Mouse (Mus musculus): ENCODE data around the gene Bach1.

The Bach1 gene

GRCm38 (mm10) chr16:87698692-87699305, at the start of gene Bach1:
Bach1 (plus strand) TSS chr16:87698945.
- TF ChIP-seq POU5F1 (IDR thresholded peaks at IDR 0.05; ENCODE audit: borderline replicate concordance, low read length) (no peak), CTCF (conservative IDR thresholded peaks at IDR 0.05; ENCODE audit: low read length) (no peak), NANOG (IDR thresholded peaks at IDR 0.05; ENCODE audit: borderline replicate concordance, low read length) (no peak)
- Histone ChIP-seq H3K4me1 (replicated peaks; ENCODE audit: low read depth, low read length) (peaks cover 42% of the 10 kb centered on the region), H3K4me3 (replicated peaks; ENCODE audit: low read length) (peak within 1 kb of the TSS; percentile 88), H3K9me3 (ENCODE audit: low read length) (no peaks in the 10 kb centered on the region), H3K36me3 (ENCODE audit: insufficient read depth, low read length) (no peaks in the 10 kb centered on the region), H3K27me3 (ENCODE audit: insufficient read depth, low read length) (peaks cover 16% of the 10 kb centered on the region)

- TF ChIP-seq CTCF (conservative IDR thresholded peaks at IDR 0.05; ENCODE audit: low read length) = no peak
- TF ChIP-seq POU5F1 (IDR thresholded peaks at IDR 0.05; ENCODE audit: borderline replicate concordance, low read length) = no peak
- TF ChIP-seq NANOG (IDR thresholded peaks at IDR 0.05; ENCODE audit: borderline replicate concordance, low read length) = no peak
- H3K27me3 ChIP-seq (ENCODE audit: insufficient read depth, low read length) = peaks cover under 1% of the 10 kb centered on the region
- H3K4me3 ChIP-seq (replicated peaks; ENCODE audit: low read length) = no peak overlapping the region
- H3K9me3 ChIP-seq (ENCODE audit: low read length) = no peaks in the 10 kb centered on the region
- no peaks in the 10 kb centered on the region for H3K36me3 ChIP-seq (ENCODE audit: insufficient read depth, low read length)
- no peaks in the 10 kb centered on the region for H3K4me1 ChIP-seq (replicated peaks; ENCODE audit: low read depth, low read length)
Observed at GRCm38 (mm10) chr16:87652344-87652743, 46.4 kb upstream of the Bach1 start.

- no peak overlapping the region for H3K4me3 ChIP-seq (replicated peaks; ENCODE audit: low read length)
- H3K4me1 ChIP-seq (replicated peaks; ENCODE audit: low read depth, low read length) = no peaks in the 10 kb centered on the region
- no peaks in the 10 kb centered on the region for H3K36me3 ChIP-seq (ENCODE audit: insufficient read depth, low read length)
- H3K27me3 ChIP-seq (ENCODE audit: insufficient read depth, low read length) = peaks cover 6% of the 10 kb centered on the region
- no peaks in the 10 kb centered on the region for H3K9me3 ChIP-seq (ENCODE audit: low read length)
- no peak for TF ChIP-seq POU5F1 (IDR thresholded peaks at IDR 0.05; ENCODE audit: borderline replicate concordance, low read length)
- TF ChIP-seq CTCF (conservative IDR thresholded peaks at IDR 0.05; ENCODE audit: low read length) = no peak
- TF ChIP-seq NANOG (IDR thresholded peaks at IDR 0.05; ENCODE audit: borderline replicate concordance, low read length) = no peak
Observed at GRCm38 (mm10) chr16:87652924-87653323, 45.8 kb upstream of the Bach1 start.

GRCm38 (mm10) chr16:87654016-87654575, 44.6 kb upstream of the Bach1 start:
- no peaks in the 10 kb centered on the region for H3K4me1 ChIP-seq (replicated peaks; ENCODE audit: low read depth, low read length)
- no peak overlapping the region for H3K4me3 ChIP-seq (replicated peaks; ENCODE audit: low read length)
- TF ChIP-seq POU5F1 (IDR thresholded peaks at IDR 0.05; ENCODE audit: borderline replicate concordance, low read length) (no peak), NANOG (IDR thresholded peaks at IDR 0.05; ENCODE audit: borderline replicate concordance, low read length) (no peak), CTCF (conservative IDR thresholded peaks at IDR 0.05; ENCODE audit: low read length) (no peak)
- peaks cover 6% of the 10 kb centered on the region for H3K27me3 ChIP-seq (ENCODE audit: insufficient read depth, low read length)
- H3K36me3 ChIP-seq (ENCODE audit: insufficient read depth, low read length) = no peaks in the 10 kb centered on the region
- H3K9me3 ChIP-seq (ENCODE audit: low read length) = no peaks in the 10 kb centered on the region

GRCm38 (mm10) chr16:87655005-87655404, 43.7 kb upstream of the Bach1 start:
- Histone ChIP-seq H3K4me1 (replicated peaks; ENCODE audit: low read depth, low read length) (no peaks in the 10 kb centered on the region), H3K27me3 (ENCODE audit: insufficient read depth, low read length) (peaks cover 6% of the 10 kb centered on the region), H3K36me3 (ENCODE audit: insufficient read depth, low read length) (no peaks in the 10 kb centered on the region), H3K9me3 (ENCODE audit: low read length) (no peaks in the 10 kb centered on the region), H3K4me3 (replicated peaks; ENCODE audit: low read length) (no peak overlapping the region)
- TF ChIP-seq CTCF (conservative IDR thresholded peaks at IDR 0.05; ENCODE audit: low read length) = no peak
- TF ChIP-seq NANOG (IDR thresholded peaks at IDR 0.05; ENCODE audit: borderline replicate concordance, low read length) = no peak
- TF ChIP-seq POU5F1 (IDR thresholded peaks at IDR 0.05; ENCODE audit: borderline replicate concordance, low read length) = no peak

GRCm38 (mm10) chr16:87655579-87655978, 43.2 kb upstream of the Bach1 start:
- Histone ChIP-seq H3K36me3 (ENCODE audit: insufficient read depth, low read length) (no peaks in the 10 kb centered on the region), H3K9me3 (ENCODE audit: low read length) (no peaks in the 10 kb centered on the region), H3K4me1 (replicated peaks; ENCODE audit: low read depth, low read length) (no peaks in the 10 kb centered on the region), H3K4me3 (replicated peaks; ENCODE audit: low read length) (no peak overlapping the region), H3K27me3 (ENCODE audit: insufficient read depth, low read length) (peaks cover 6% of the 10 kb centered on the region)
- no peak for TF ChIP-seq CTCF (conservative IDR thresholded peaks at IDR 0.05; ENCODE audit: low read length)
- TF ChIP-seq POU5F1 (IDR thresholded peaks at IDR 0.05; ENCODE audit: borderline replicate concordance, low read length) = no peak
- TF ChIP-seq NANOG (IDR thresholded peaks at IDR 0.05; ENCODE audit: borderline replicate concordance, low read length) = no peak

GRCm38 (mm10) chr16:87656771-87657170, 42.0 kb upstream of the Bach1 start:
- peaks cover 12% of the 10 kb centered on the region for H3K27me3 ChIP-seq (ENCODE audit: insufficient read depth, low read length)
- no peak for TF ChIP-seq NANOG (IDR thresholded peaks at IDR 0.05; ENCODE audit: borderline replicate concordance, low read length)
- H3K9me3 ChIP-seq (ENCODE audit: low read length) = no peaks in the 10 kb centered on the region
- peaks cover 6% of the 10 kb centered on the region for H3K4me1 ChIP-seq (replicated peaks; ENCODE audit: low read depth, low read length)
- H3K36me3 ChIP-seq (ENCODE audit: insufficient read depth, low read length) = no peaks in the 10 kb centered on the region
- H3K4me3 ChIP-seq (replicated peaks; ENCODE audit: low read length) = no peak overlapping the region

- TF ChIP-seq POU5F1 (IDR thresholded peaks at IDR 0.05; ENCODE audit: borderline replicate concordance, low read length) (no peak), CTCF (conservative IDR thresholded peaks at IDR 0.05; ENCODE audit: low read length) (no peak), NANOG (IDR thresholded peaks at IDR 0.05; ENCODE audit: borderline replicate concordance, low read length) (no peak)
- no peak overlapping the region for H3K4me3 ChIP-seq (replicated peaks; ENCODE audit: low read length)
- peaks cover 6% of the 10 kb centered on the region for H3K4me1 ChIP-seq (replicated peaks; ENCODE audit: low read depth, low read length)
- H3K27me3 ChIP-seq (ENCODE audit: insufficient read depth, low read length) = peaks cover 12% of the 10 kb centered on the region
- no peaks in the 10 kb centered on the region for H3K9me3 ChIP-seq (ENCODE audit: low read length)
- H3K36me3 ChIP-seq (ENCODE audit: insufficient read depth, low read length) = no peaks in the 10 kb centered on the region
Observed at GRCm38 (mm10) chr16:87657291-87657690, 41.5 kb upstream of the Bach1 start.

GRCm38 (mm10) chr16:87661024-87661471, 37.7 kb upstream of the Bach1 start:
- peaks cover 17% of the 10 kb centered on the region for H3K27me3 ChIP-seq (ENCODE audit: insufficient read depth, low read length)
- peaks cover 6% of the 10 kb centered on the region for H3K4me1 ChIP-seq (replicated peaks; ENCODE audit: low read depth, low read length)
- H3K36me3 ChIP-seq (ENCODE audit: insufficient read depth, low read length) = no peaks in the 10 kb centered on the region
- no peak overlapping the region for H3K4me3 ChIP-seq (replicated peaks; ENCODE audit: low read length)
- no peaks in the 10 kb centered on the region for H3K9me3 ChIP-seq (ENCODE audit: low read length)
- TF ChIP-seq NANOG (IDR thresholded peaks at IDR 0.05; ENCODE audit: borderline replicate concordance, low read length) (no peak), CTCF (conservative IDR thresholded peaks at IDR 0.05; ENCODE audit: low read length) (no peak), POU5F1 (IDR thresholded peaks at IDR 0.05; ENCODE audit: borderline replicate concordance, low read length) (no peak)

All from E14TG2a.4 (cell line).